Mouse (Mus musculus) liver, embryonic 11.5 days (tissue): ENCODE results near the gene AU040320. TPM values are rescaled to one million over a fixed set of nuclear protein-coding genes. Genes with fewer than 3 reads are reported as not detected.

Experiments
- ATAC-seq: fragments of 200-750 bp; cut with Nextera tagmentation; replicated peaks from 2 replicates; pipeline ENCODE4 v1.8.0; 2017; ENCODE audit warnings: moderate number of reproducible peaks, mild to moderate bottlenecking, moderate TSS enrichment, moderate library complexity; ENCODE audit not compliant: low FRiP score
- DNase-seq: peaks from one replicate; pipeline ENCODE4 v3.0.0-alpha.2; 2017; ENCODE audit warnings: low spot score
- H3K27ac ChIP-seq: fragments of 300-500 bp; sonication (generic); 2 replicates; pipeline ENCODE4 v1.5.1; 2014; ENCODE audit warnings: mild to moderate bottlenecking, low read depth, low read length, control low read depth
- H3K27me3 ChIP-seq: fragments of 300-500 bp; sonication (generic); replicated peaks from 2 replicates; pipeline ENCODE4 v1.6.1; 2014; ENCODE audit warnings: low read length, mixed read lengths; ENCODE audit not compliant: control insufficient read depth, insufficient read depth
- H3K36me3 ChIP-seq: fragments of 300-500 bp; sonication (generic); 2 replicates; pipeline ENCODE4 v1.6.1; 2014; ENCODE audit warnings: mild to moderate bottlenecking, low read length, moderate library complexity, mixed read lengths; ENCODE audit not compliant: control insufficient read depth, insufficient read depth
- H3K4me1 ChIP-seq: fragments of 300-500 bp; sonication (generic); replicated peaks from 2 replicates; pipeline ENCODE4 v1.6.1; 2014; ENCODE audit warnings: low read length, mixed read lengths; ENCODE audit not compliant: control insufficient read depth, insufficient read depth
- H3K4me2 ChIP-seq: fragments of 300-500 bp; sonication (generic); 2 replicates; pipeline ENCODE4 v1.6.1; 2014; ENCODE audit warnings: mild to moderate bottlenecking, control low read depth, moderate library complexity
- H3K4me3 ChIP-seq: fragments of 300-500 bp; sonication (generic); 2 replicates; pipeline ENCODE4 v1.5.1; 2014; ENCODE audit warnings: low read depth, low read length, control low read depth
- H3K9ac ChIP-seq: fragments of 300-500 bp; sonication (generic); 2 replicates; pipeline ENCODE4 v1.6.1; 2014; ENCODE audit warnings: low read depth, low read length, control low read depth
- H3K9me3 ChIP-seq: fragments of 300-500 bp; sonication (generic); 2 replicates; pipeline ENCODE4 v1.6.1; 2016; ENCODE audit warnings: low read length, inconsistent platforms, mixed read lengths; ENCODE audit not compliant: control insufficient read depth
- WGBS: fragments of 180-500 bp; shearing (Covaris S2); extraction: QIAGEN DNeasy Blood & Tissue Kit; methylation state at CpG from one replicate; pipeline ENCODE4 v1.1.7; 2014; 5-methylcytosine and 5-hydroxymethylcytosine counted together
- polyA plus RNA-seq: library from polyadenylated mRNA; unstranded; fragments of >200 nt; fragmentation: Nextera tagmentation; extraction: Ambion mirVana; gene quantifications from 2 replicates; pipeline ENCODE4 v1.2.1, GENCODE M21; 2014

AU040320 gene
- polyA plus RNA-seq, 1 experiment from 2014 or later: 18.7 TPM

DNA sequence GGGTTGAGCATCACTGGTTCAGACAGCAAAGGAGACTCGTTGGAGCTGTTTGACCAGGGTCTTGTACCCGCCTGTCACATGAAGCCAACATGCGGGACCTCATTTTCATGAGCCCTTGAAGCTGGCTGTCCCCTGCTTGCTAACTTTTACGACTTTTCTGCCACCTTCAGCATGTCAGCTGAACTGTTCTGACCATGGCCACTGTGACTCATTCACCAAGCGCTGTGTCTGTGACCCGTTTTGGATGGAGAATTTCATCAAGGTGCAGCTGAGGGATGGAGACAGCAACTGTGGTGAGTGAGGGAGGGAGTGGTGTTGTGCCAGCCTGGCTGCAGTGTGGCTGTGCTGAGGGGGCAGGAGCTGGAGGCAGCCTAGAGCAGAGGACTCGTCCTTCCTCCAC lies 93.6 kb downstream of the AU040320 start:
- no peaks in the 10 kb centered on the region for H3K4me1 ChIP-seq
- H3K9ac ChIP-seq: no peak overlapping the region
- H3K36me3 ChIP-seq: peaks cover 2% of the 10 kb centered on the region; the same call in 1 of the 2 replicates
- H3K4me3 ChIP-seq: no peak overlapping the region
- WGBS: 69% methylated on average over 7 of the region's 7 CpGs
- H3K27ac ChIP-seq: no peak overlapping the region
- no peak overlapping the region for H3K4me2 ChIP-seq
- no peaks in the 10 kb centered on the region for H3K27me3 ChIP-seq
- ATAC-seq: no peak
- H3K9me3 ChIP-seq: no peaks in the 10 kb centered on the region
- DNase-seq: no peak

DNA sequence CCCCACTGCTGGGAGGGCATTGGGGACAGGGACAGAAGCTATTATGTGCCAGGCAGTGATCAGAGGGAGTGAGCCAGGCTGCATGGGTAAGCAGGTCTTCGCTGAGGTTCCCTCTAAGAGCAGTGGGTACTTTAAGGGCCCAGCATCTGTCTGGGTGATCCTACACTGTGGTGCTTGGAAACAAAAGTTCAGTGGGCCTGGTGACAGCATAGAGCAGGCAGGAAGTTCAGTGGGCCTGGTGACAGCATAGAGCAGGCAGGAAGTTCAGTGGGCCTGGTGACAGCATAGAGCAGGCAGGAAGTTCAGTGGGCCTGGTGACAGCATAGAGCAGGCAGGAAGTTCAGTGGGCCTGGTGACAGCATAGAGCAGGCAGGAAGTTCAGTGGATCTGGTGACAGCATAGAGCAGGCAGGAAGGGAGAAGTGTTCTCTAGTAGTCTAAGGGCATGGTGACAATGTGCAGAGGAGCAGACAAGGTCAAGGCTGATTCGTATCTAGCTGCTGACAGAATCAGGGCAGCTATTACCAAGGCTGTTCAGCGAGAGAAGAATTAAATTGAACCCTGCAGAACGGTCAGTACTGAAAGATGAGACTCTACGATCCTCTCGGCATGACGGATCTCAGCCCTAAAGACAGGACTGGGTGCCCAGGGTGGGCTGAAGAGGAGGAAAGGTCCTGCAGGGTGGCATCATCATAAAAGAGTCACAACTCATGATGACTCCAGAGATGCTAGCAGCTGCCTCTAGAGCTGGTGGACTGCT lies 96.9 kb downstream of the AU040320 start:
- H3K4me2 ChIP-seq: no peak overlapping the region
- ATAC-seq (no peak), DNase-seq (no peak)
- no peaks in the 10 kb centered on the region for H3K27me3 ChIP-seq
- H3K9me3 ChIP-seq: no peaks in the 10 kb centered on the region
- H3K4me3 ChIP-seq: no peak overlapping the region
- no peak overlapping the region for H3K9ac ChIP-seq
- no peak overlapping the region for H3K27ac ChIP-seq
- WGBS: 78% methylated on average over 7 of the region's 7 CpGs
- H3K36me3 ChIP-seq: peaks cover 2% of the 10 kb centered on the region; the same call in 1 of the 2 replicates
- H3K4me1 ChIP-seq: no peaks in the 10 kb centered on the region

DNA sequence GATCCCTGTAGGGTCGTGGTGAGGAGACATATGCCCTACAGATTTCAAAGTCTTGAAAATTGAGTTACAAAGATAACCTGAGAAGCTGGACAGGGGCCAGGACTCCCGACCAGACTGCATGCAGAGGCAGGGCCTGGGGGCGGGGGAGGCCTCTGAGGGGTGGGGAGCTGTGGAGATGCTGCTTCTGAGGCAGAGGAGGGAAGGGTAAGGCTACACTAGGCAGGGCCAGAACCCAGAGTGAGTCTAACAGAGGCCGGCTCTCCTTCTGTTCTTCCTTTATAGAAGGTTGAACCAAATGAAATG lies 97.4 kb downstream of the AU040320 start:
- H3K27me3 ChIP-seq: no peaks in the 10 kb centered on the region
- no peaks in the 10 kb centered on the region for H3K9me3 ChIP-seq
- no peaks in the 10 kb centered on the region for H3K4me1 ChIP-seq
- DNase-seq: no peak
- H3K4me2 ChIP-seq: no peak overlapping the region
- H3K27ac ChIP-seq: no peak overlapping the region
- H3K36me3 ChIP-seq: peaks cover 2% of the 10 kb centered on the region; the same call in 1 of the 2 replicates
- ATAC-seq: no peak
- no peak overlapping the region for H3K4me3 ChIP-seq
- WGBS: 63% methylated on average over 4 of the region's 4 CpGs
- H3K9ac ChIP-seq: no peak overlapping the region

DNA sequence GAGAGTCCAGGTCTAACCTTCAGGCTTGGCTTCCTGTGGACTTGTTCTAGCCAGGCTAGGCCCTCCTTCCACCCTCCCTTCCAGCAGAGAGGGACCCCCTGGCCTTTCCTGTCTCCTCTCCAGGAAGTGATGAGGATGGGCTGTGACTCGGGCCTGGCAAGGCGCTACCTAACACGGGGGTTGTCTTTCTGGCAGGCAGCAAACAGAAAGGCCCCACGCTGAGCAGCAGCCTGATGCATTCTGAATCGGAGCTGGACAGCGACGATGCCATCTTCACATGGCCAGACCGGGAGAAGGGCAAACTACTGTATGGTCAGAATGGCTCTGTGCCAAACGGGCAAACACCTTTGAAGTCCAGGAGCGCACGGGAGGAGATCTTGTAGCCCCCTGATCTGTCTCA lies 99.6 kb downstream of the AU040320 start:
- no peak overlapping the region for H3K4me2 ChIP-seq
- DNase-seq: no peak
- no peaks in the 10 kb centered on the region for H3K9me3 ChIP-seq
- 0 out of 2 replicates have a peak, but pooled peaks have one; percentile 9 for ATAC-seq
- no peaks in the 10 kb centered on the region; the same call in 1 of the 2 replicates for H3K36me3 ChIP-seq
- H3K4me3 ChIP-seq: no peak overlapping the region
- H3K27ac ChIP-seq: no peak overlapping the region
- no peaks in the 10 kb centered on the region for H3K27me3 ChIP-seq
- no peak overlapping the region for H3K9ac ChIP-seq
- WGBS: 73% methylated on average over 11 of the region's 11 CpGs
- no peaks in the 10 kb centered on the region for H3K4me1 ChIP-seq

DNA sequence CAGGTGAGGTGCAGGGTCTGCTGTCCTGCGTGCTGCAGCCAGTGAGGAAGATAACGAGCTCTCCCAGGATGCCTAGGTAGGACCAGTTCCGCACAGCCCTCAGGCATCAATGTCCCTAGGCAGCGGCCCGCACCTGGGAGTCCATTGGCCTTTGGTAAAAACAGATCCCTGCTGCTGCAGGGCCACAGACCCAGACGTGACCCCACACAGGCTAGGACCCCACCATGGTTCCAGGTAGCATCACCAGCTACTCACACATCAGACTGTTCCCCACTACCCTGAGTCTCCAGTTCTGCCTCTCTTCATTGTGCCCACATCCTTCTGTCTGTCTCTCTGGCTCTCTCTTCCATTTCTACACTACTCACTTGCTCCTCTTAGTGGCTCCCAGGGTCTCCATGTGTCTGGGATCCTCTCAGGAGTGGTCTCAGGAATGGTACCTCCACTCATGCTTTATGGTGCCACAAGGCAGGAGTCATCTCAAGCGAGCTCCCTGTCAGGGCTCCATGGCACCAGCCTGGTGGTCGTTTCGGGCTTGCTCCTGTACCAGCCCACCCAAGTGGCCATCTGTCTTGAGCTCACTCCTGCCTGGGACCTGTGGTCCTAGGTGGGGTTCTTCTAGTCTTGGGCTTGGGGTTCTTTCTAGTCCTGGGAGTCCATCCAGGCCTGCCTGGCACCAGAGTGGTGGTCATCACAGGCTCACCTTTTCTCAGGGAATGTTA lies 107.1 kb downstream of the AU040320 start:
- Histone ChIP-seq H3K27ac (no peak overlapping the region), H3K9ac (no peak overlapping the region), H3K4me1 (no peaks in the 10 kb centered on the region), H3K27me3 (no peaks in the 10 kb centered on the region), H3K4me2 (no peak overlapping the region), H3K9me3 (no peaks in the 10 kb centered on the region), H3K4me3 (no peak overlapping the region), H3K36me3 (peaks cover 13% of the 10 kb centered on the region)
- ATAC-seq: no peak
- DNase-seq: no peak
- WGBS: 88% methylated on average over 9 of the region's 9 CpGs

DNA sequence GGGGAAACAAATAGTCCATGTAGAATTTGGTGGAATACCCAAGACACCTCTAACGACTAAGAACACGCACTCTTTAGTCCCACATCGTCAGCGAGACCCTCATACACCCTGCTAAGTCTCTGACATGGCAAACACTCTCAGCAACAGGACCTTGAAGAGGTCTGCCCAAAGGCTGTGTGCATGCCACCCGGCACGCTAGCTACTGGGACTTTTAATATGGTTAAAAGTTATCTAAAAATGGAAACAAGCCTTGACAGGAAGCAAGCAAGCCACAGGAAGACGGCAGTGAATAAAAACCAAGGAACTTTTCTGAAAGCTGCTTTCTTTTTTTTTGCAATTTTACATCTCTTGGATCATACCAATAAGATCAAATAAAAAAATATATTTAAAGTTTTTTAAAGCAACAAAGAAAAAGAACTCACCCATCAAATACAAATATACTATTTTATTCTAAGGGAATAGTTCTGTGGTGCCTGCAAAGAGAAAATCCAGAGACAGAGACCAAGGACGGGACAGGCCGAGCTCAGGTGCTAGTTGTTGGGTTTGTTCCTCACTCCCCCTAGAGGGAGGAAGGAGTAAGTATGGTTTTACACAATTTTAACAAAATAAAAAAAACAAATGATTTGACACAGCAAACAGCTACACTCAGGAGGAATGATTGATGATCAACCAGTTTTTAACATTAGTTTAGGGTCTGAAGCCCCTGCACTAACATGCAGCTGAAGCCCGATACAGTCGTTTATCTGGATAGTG lies 108.3 kb downstream of the AU040320 start:
- Histone ChIP-seq H3K36me3 (peaks cover 18% of the 10 kb centered on the region), H3K27me3 (no peaks in the 10 kb centered on the region), H3K4me2 (no peak overlapping the region), H3K4me1 (no peaks in the 10 kb centered on the region), H3K4me3 (no peak overlapping the region), H3K9me3 (no peaks in the 10 kb centered on the region), H3K9ac (no peak overlapping the region), H3K27ac (no peak overlapping the region)
- ATAC-seq (no peak), DNase-seq (no peak)
- 72% methylated on average over 11 of the region's 11 CpGs for WGBS

DNA sequence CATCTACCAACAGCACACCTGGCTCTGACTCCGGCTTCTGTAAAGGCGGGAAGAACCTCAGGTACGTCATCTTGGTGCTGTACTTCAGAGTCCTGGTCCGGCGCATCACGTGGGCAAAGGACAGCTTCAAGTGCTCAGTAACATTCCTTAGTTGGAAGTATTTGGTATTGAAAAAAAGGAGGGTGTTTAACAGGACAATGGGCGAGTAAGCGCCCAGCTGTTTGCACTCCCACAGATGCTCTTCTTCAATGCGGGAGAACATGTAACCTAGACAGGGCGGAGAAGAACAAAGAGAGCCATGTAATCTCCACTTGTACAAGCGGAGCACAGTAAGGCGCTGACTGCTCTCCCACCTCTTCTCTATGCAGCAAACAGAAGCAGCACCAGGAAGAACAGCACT lies 115.4 kb downstream of the AU040320 start:
- H3K4me1 ChIP-seq: no peaks in the 10 kb centered on the region
- H3K4me3 ChIP-seq: no peak overlapping the region
- H3K27me3 ChIP-seq: no peaks in the 10 kb centered on the region
- H3K36me3 ChIP-seq: peaks cover 19% of the 10 kb centered on the region
- no peak for ATAC-seq
- H3K27ac ChIP-seq: no peak overlapping the region
- H3K9ac ChIP-seq: no peak overlapping the region
- no peak for DNase-seq
- H3K9me3 ChIP-seq: no peaks in the 10 kb centered on the region
- 94% methylated on average over 12 of the region's 12 CpGs for WGBS
- no peak overlapping the region for H3K4me2 ChIP-seq

DNA sequence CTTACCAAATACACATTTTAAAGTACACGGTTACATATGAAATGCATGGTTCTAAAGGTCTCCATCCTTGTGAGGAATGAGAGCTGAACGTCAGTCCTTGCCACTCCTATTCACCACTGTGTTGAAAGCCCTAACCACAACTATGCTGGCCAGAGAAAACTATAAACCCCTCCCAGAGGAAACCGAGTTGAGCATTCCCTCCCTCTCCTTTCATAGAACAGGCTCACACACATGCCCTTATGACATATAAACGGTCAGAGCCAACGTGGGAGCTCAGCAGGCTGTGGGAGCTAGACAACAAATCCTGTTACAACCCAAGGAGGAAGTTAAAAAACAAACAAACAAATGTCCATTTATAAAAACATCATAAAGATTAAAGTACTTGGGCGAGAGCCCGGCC lies 119.4 kb downstream of the AU040320 start:
- Histone ChIP-seq H3K4me1 (no peaks in the 10 kb centered on the region), H3K27ac (no peak overlapping the region), H3K4me2 (no peak overlapping the region), H3K27me3 (no peaks in the 10 kb centered on the region), H3K9me3 (no peaks in the 10 kb centered on the region), H3K9ac (no peak overlapping the region), H3K36me3 (peaks cover 10% of the 10 kb centered on the region; the same call in 1 of the 2 replicates), H3K4me3 (no peak overlapping the region)
- 78% methylated on average over 7 of the region's 7 CpGs for WGBS
- no peak for DNase-seq
- no peak for ATAC-seq
